Comparison of ENCODE assay signal across 12 mouse cellular contexts in genomic region chr6:120788904-120789303, GRCm38 (mm10). TPM values are rescaled to one million over a fixed set of nuclear protein-coding genes. Genes with fewer than 3 reads are reported as not detected.
DNase-seq lines count a peak whose midpoint lies in the region; ATAC-seq and TF ChIP-seq lines count a peak whose summit lies in the region.
"Had no signal": no experiment of that assay in that cellular context is flagged by ENCODE, and none has a peak within 500 bp of the region (broad histone marks: within the 10 kb centered on the region; RNA-seq: fewer than 3 reads in every experiment).

No protein-coding gene starts in this region.

- no peaks in the 10 kb centered on the region for H3K9me3 ChIP-seq in lung, postnatal 0 days (ENCODE audit: low read length)
- H3K9me3 ChIP-seq: forebrain, embryonic 10.5 days; heart, embryonic 12.5 days; limb, embryonic 13.5 days had no signal

- no peak overlapping the region for H3K4me3 ChIP-seq in cerebellum, adult 2 months (replicated peaks; ENCODE audit: insufficient read depth, low read depth, low read length)
- no peak overlapping the region for H3K4me3 ChIP-seq in lung, postnatal 0 days (ENCODE audit: low read depth, low read length)
- H3K4me3 ChIP-seq: forebrain, embryonic 10.5 days; heart, embryonic 12.5 days; limb, embryonic 13.5 days had no signal

- H3K27ac ChIP-seq in cerebellum, adult 2 months (ENCODE audit: insufficient read depth, low read length) = no peak overlapping the region
- H3K27ac ChIP-seq in lung, postnatal 0 days (ENCODE audit: low read length) = no peak overlapping the region
- H3K27ac ChIP-seq: forebrain, embryonic 10.5 days; limb, embryonic 13.5 days had no signal

- DNase-seq in cerebellum, adult 2 months = no peak
- peak; percentile 52 for DNase-seq in lung, postnatal 0 days (ENCODE audit: low spot score)
- DNase-seq in lung, postnatal 4 days = no peak
- peak; percentile 13 for DNase-seq in c-Kit-negative CD71-positive TER-119-positive erythroid progenitor cells, embryonic 14.5 days (ENCODE audit: low read depth, low spot score)
- peak; percentile 39 for DNase-seq in retina, postnatal 1 day
- no peak for DNase-seq in layer of hippocampus, postnatal 25 days (ENCODE audit: extremely low spot score in 1 of 2, low spot score in 1 of 2)
- no peak for DNase-seq in urinary bladder, postnatal 14 days (ENCODE audit: low spot score)
- DNase-seq: kidney, postnatal 14 days had no signal

- no peaks in the 10 kb centered on the region for H3K27me3 ChIP-seq in cerebellum, adult 2 months (ENCODE audit: control insufficient read depth, insufficient read depth, low read length)
- no peaks in the 10 kb centered on the region for H3K27me3 ChIP-seq in lung, postnatal 0 days (replicated peaks; ENCODE audit: insufficient read depth, low read length)
- H3K27me3 ChIP-seq: heart, embryonic 12.5 days; limb, embryonic 13.5 days had no signal

- TF ChIP-seq POLR2A in cerebellum, adult 2 months (IDR thresholded peaks at IDR 0.05; ENCODE audit: borderline replicate concordance, insufficient read depth, low read length) = no peak

- TF ChIP-seq CTCF in cerebellum, adult 2 months (IDR thresholded peaks at IDR 0.05; ENCODE audit: borderline replicate concordance, insufficient read depth, low read depth, low read length) = peak; percentile 23; the same call in 1 of the 2 replicates
- TF ChIP-seq CTCF in lung, postnatal 0 days (IDR thresholded peaks at IDR 0.05) = peak; percentile 51

- H3K4me2 ChIP-seq in lung, postnatal 0 days (replicated peaks; ENCODE audit: low read depth, low read length) = no peak overlapping the region
- H3K4me2 ChIP-seq: heart, embryonic 12.5 days; limb, embryonic 13.5 days had no signal

- ATAC-seq in cerebellum, adult (ENCODE audit: insufficient number of reproducible peaks, low FRiP score, low TSS enrichment) = no peak
- no peak for ATAC-seq in lung, postnatal 0 days

- H3K36me3 ChIP-seq in lung, postnatal 0 days (ENCODE audit: insufficient read depth, low read length) = peaks cover 10% of the 10 kb centered on the region; the same call in 1 of the 2 replicates

- H3K9ac ChIP-seq in lung, postnatal 0 days (replicated peaks; ENCODE audit: low read depth) = no peak overlapping the region
- H3K9ac ChIP-seq: heart, embryonic 12.5 days; limb, embryonic 13.5 days had no signal

- TF ChIP-seq EP300 in lung, postnatal 0 days (IDR thresholded peaks at IDR 0.05) = no peak

- no peaks in the 10 kb centered on the region for H3K4me1 ChIP-seq in cerebellum, adult 2 months (ENCODE audit: control insufficient read depth, insufficient read depth, low read length)
- H3K4me1 ChIP-seq in lung, postnatal 0 days (ENCODE audit: insufficient read depth, low read depth, low read length) = no peaks in the 10 kb centered on the region
- H3K4me1 ChIP-seq: limb, embryonic 13.5 days had no signal

RNA-seq across cellular contexts. Expression of gene Slc25a18, which starts 15.5 kb away (rescaled TPM):
- polyA plus RNA-seq in cerebellum, adult 2 months (2012; rRNA removed) = 102 and 113 TPM in 2 replicates
- 0.45 and 0.56 TPM in 2 replicates for polyA plus RNA-seq in lung, postnatal 0 days (2015; fragmentation: Nextera tagmentation; extraction: Ambion mirVana)
- 10 to 100 TPM; 50.6 to 58.7 TPM for total RNA-seq in layer of hippocampus, postnatal 25 days (2021)

RNA-seq across cellular contexts. Expression of gene Atp6v1e1, which starts 33.7 kb away (rescaled TPM):
- 528 and 558 TPM in 2 replicates for polyA plus RNA-seq in cerebellum, adult 2 months (2012; rRNA removed)
- polyA plus RNA-seq in lung, postnatal 0 days (2015; fragmentation: Nextera tagmentation; extraction: Ambion mirVana) = 177 and 187 TPM in 2 replicates
- total RNA-seq in layer of hippocampus, postnatal 25 days (2021) = 100 to 1,000 TPM; 475 to 529 TPM

RNA-seq across cellular contexts. Expression of gene Bcl2l13, which starts 47.1 kb away (rescaled TPM):
- 24.0 and 25.0 TPM in 2 replicates for polyA plus RNA-seq in cerebellum, adult 2 months (2012; rRNA removed)
- 12.3 and 14.0 TPM in 2 replicates for polyA plus RNA-seq in lung, postnatal 0 days (2015; fragmentation: Nextera tagmentation; extraction: Ambion mirVana)
- total RNA-seq in layer of hippocampus, postnatal 25 days (2021) = 10 to 100 TPM; 39.9 to 51.0 TPM

Comparison
In these comparisons a context has a peak if more than half of its experiments do, and no peak if none do; other contexts are left out.
1. DNase-seq: peak in lung, postnatal 0 days (single experiment), c-Kit-negative CD71-positive TER-119-positive erythroid progenitor cells, embryonic 14.5 days (single experiment) and retina, postnatal 1 day (single experiment); none in cerebellum, adult 2 months (0 of 2), lung, postnatal 4 days (0 of 2), layer of hippocampus, postnatal 25 days (0 of 2) and urinary bladder, postnatal 14 days (single experiment).
2. RNA of gene Slc25a18, which starts 15.5 kb away (polyA plus RNA-seq): 102 to 113 TPM in cerebellum, adult 2 months; 0.45 to 0.56 TPM in lung, postnatal 0 days; every median in the first group is over 10 times any median in the second.